Mouse (Mus musculus) kidney, adult 2 months (tissue): Measurements from ENCODE around the gene Abcb1b. TPM values are rescaled to one million over a fixed set of nuclear protein-coding genes. Genes with fewer than 3 reads are reported as not detected.

ENCODE experiments used
- DNase-seq: peaks from one replicate; pipeline ENCODE4 v3.0.0; 2021
- H3K27ac ChIP-seq: fragments of 200-500 bp; 2 replicates; pipeline ENCODE4 v1.5.1; 2012; ENCODE audit warnings: low read depth, low read length, control low read depth, inconsistent platforms; ENCODE audit not compliant: insufficient read depth
- H3K27me3 ChIP-seq: fragments of 200-500 bp; replicated peaks from 2 replicates; pipeline ENCODE4 v1.6.1; 2012; ENCODE audit warnings: mild to moderate bottlenecking, moderate library complexity, low read length, inconsistent platforms; ENCODE audit not compliant: control insufficient read depth, insufficient read depth
- H3K36me3 ChIP-seq: fragments of 200-500 bp; 2 replicates; pipeline ENCODE4 v1.6.1; 2012; ENCODE audit warnings: mild to moderate bottlenecking, moderate library complexity, low read length, inconsistent platforms; ENCODE audit not compliant: control insufficient read depth, insufficient read depth
- H3K4me1 ChIP-seq: fragments of 200-500 bp; 2 replicates; pipeline ENCODE4 v1.6.1; 2011; ENCODE audit warnings: low read length; ENCODE audit not compliant: control insufficient read depth, insufficient read depth
- H3K4me3 ChIP-seq: fragments of 200-500 bp; 2 replicates; pipeline ENCODE4 v1.5.1; 2011; ENCODE audit warnings: mild to moderate bottlenecking, low read depth, low read length, control low read depth; ENCODE audit not compliant: insufficient read depth
- CTCF ChIP-seq: fragments of 200-500 bp; conservative IDR thresholded peaks from 2 replicates; pipeline ENCODE4 v1.5.1; 2011; ENCODE audit warnings: low read depth, mild to moderate bottlenecking, control low read depth, low read length, moderate library complexity, mixed read lengths; ENCODE audit not compliant: insufficient read depth, insufficient read length
- POLR2A ChIP-seq: fragments of 200-500 bp; IDR thresholded peaks from one replicate; pipeline ENCODE4 v1.6.1; 2011; ENCODE audit warnings: low read depth, low read length, control low read depth
- WGBS: fragments of 180-500 bp; shearing (Covaris S2); methylation state at CpG from one replicate; pipeline ENCODE4 v1.1.7; 2018; 5-methylcytosine and 5-hydroxymethylcytosine counted together
- polyA plus RNA-seq: library from polyadenylated mRNA; depleted of rRNA; stranded (reverse); fragments of >200 nt; gene quantifications from 2 replicates; pipeline ENCODE4 v1.2.3, GENCODE M21; 2012; rRNA removed

Abcb1b gene
- 8.4 and 10.2 TPM in 2 replicates for polyA plus RNA-seq

- H3K27me3 ChIP-seq = no peaks in the 10 kb centered on the region
- peaks cover 3% of the 10 kb centered on the region; the same call in 1 of the 2 replicates for H3K4me1 ChIP-seq
- peak; percentile 59 for DNase-seq
- no peaks in the 10 kb centered on the region for H3K36me3 ChIP-seq
- peak within 1 kb of the TSS; percentile 34 for H3K4me3 ChIP-seq
- TF ChIP-seq POLR2A (no peak), CTCF (no peak)
- H3K27ac ChIP-seq = no peak within 1 kb of the TSS
- WGBS = under 1% methylated on average over 48 of the region's 48 CpGs
These were observed at the start of gene Abcb1b for GRCm38 (mm10) chr5:8797987-8798751. Abcb1b (plus strand) TSS chr5:8798147.

DNA sequence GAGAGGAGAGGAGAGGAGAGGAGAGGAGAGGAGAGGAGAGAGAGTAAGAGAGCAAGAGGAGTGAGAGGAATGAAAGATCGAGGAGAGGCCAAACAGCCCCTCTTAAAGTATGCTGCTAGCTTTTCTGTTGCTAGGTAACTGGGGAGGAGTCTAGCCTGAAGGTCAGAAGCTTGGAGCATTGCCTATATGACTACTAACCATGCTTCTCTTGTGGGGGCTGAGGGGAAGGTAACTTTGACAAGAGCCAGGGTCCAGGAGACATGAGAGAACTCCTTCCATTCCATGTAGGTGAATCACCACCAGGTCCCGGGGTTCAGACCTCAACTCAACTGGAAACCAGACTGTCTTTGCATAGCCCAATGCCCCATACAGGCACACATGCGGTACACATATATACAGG is 25.1 kb upstream of the Abcb1b start:
- Histone ChIP-seq H3K4me3 (no peak overlapping the region), H3K4me1 (no peaks in the 10 kb centered on the region), H3K27ac (no peak overlapping the region), H3K36me3 (no peaks in the 10 kb centered on the region), H3K27me3 (no peaks in the 10 kb centered on the region)
- 63% methylated on average over 3 of the region's 3 CpGs for WGBS
- TF ChIP-seq CTCF = no peak
- no peak for TF ChIP-seq POLR2A
- no peak for DNase-seq

DNA sequence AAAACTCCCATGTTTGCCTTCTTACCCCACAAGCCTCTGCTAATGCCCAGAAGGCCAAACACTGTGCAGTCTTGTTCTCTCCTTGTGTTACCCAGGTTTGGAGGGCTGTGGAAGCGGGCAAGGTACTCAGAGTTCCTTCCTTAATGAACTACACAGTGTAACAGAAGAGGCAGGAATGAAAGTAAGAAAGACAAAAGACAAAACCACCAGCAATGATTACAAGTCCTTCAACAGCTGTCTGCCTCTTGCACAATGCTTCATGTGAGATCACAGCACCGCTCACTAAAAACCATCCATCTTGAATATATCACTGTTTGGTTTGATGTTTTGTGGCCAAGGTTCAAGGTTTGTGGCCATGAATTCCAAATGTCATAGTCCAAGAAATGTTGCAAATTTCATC is 19.6 kb upstream of the Abcb1b start:
- no peak for DNase-seq

GRCm38 (mm10) chr5:8778751-8779150 is 19.2 kb upstream of the Abcb1b start:
- WGBS = 83% methylated on average over 2 of the region's 2 CpGs

More for the DNA sequence above, 19.6 kb upstream of the Abcb1b start:
- no peaks in the 10 kb centered on the region for H3K36me3 ChIP-seq
- H3K27ac ChIP-seq = no peak overlapping the region
- WGBS = 59% methylated on average over 2 of the region's 2 CpGs
- TF ChIP-seq CTCF (no peak), POLR2A (no peak)
- no peak overlapping the region for H3K4me3 ChIP-seq
- H3K4me1 ChIP-seq = no peaks in the 10 kb centered on the region
- H3K27me3 ChIP-seq = no peaks in the 10 kb centered on the region

DNA sequence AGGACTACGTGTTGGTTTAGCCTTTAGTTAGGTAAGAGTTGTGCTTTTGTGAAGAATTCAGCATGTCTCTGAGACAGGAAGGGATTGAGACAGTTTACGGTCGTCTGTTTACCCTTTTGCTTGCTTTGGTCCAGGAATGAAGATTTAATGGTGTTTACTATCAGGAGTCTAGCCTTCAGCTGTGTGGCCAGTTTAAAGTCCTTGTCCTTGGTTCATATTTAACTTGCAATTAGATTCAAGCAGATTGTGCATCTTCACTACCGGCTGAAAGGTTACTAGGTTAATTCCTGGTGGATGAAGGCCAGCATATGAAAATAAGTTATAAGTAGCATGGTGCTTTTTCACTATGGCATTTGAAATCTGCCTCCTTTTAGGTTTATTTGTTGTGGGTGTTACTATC is 5.7 kb upstream of the Abcb1b start:
- peak overlapping the region; percentile 66; the same call in 1 of the 2 replicates for H3K27ac ChIP-seq
- peak; percentile 82 for DNase-seq
- no peak overlapping the region for H3K4me3 ChIP-seq
- no peak for TF ChIP-seq POLR2A
- TF ChIP-seq CTCF = no peak
- H3K36me3 ChIP-seq = no peaks in the 10 kb centered on the region
- 37% methylated on average over 4 of the region's 4 CpGs for WGBS
- no peaks in the 10 kb centered on the region for H3K27me3 ChIP-seq
- peaks cover 6% of the 10 kb centered on the region; the same call in 1 of the 2 replicates for H3K4me1 ChIP-seq

More at GRCm38 (mm10) chr5:8778751-8779150, 19.2 kb upstream of the Abcb1b start:
- no peak for DNase-seq
- Histone ChIP-seq H3K4me1 (no peaks in the 10 kb centered on the region), H3K27ac (no peak overlapping the region), H3K4me3 (no peak overlapping the region), H3K36me3 (no peaks in the 10 kb centered on the region), H3K27me3 (no peaks in the 10 kb centered on the region)
- TF ChIP-seq CTCF (no peak), POLR2A (no peak)

- DNase-seq = no peak
- H3K36me3 ChIP-seq = no peaks in the 10 kb centered on the region
- no peaks in the 10 kb centered on the region for H3K27me3 ChIP-seq
- H3K27ac ChIP-seq = no peak overlapping the region
- 16% methylated on average over 10 of the region's 10 CpGs for WGBS
- H3K4me3 ChIP-seq = peak overlapping the region; percentile 34
- peaks cover 3% of the 10 kb centered on the region; the same call in 1 of the 2 replicates for H3K4me1 ChIP-seq
- TF ChIP-seq CTCF (no peak), POLR2A (no peak)
These were observed 787 bp downstream of the Abcb1b start for GRCm38 (mm10) chr5:8798752-8799115.

- Histone ChIP-seq H3K27ac (no peak overlapping the region), H3K4me3 (no peak overlapping the region), H3K27me3 (no peaks in the 10 kb centered on the region), H3K4me1 (no peaks in the 10 kb centered on the region), H3K36me3 (no peaks in the 10 kb centered on the region)
- no peak for TF ChIP-seq POLR2A
- TF ChIP-seq CTCF = no peak
- DNase-seq = no peak
- 82% methylated on average over 5 of the region's 5 CpGs for WGBS
These were observed 7.8 kb downstream of the Abcb1b start for GRCm38 (mm10) chr5:8805742-8806141.
